Mouse (Mus musculus) small intestine, adult 2 months (tissue): Measurements from ENCODE around the gene Klhl36.

Source experiments
- CTCF ChIP-seq: fragments of 200-500 bp; IDR thresholded peaks from 2 replicates; pipeline ENCODE4 v1.5.1; 2012; ENCODE audit warnings: low read depth, mild to moderate bottlenecking, control low read depth, inconsistent platforms, low read length, moderate library complexity, mixed read lengths; ENCODE audit not compliant: insufficient replicate concordance, insufficient read length; ENCODE audit errors: extremely low read depth
- POLR2A ChIP-seq: fragments of 200-500 bp; IDR thresholded peaks from 2 replicates; pipeline ENCODE4 v1.6.1; 2012; ENCODE audit warnings: low read depth, mild to moderate bottlenecking, control low read depth, inconsistent platforms, low read length, moderate library complexity

DNA sequence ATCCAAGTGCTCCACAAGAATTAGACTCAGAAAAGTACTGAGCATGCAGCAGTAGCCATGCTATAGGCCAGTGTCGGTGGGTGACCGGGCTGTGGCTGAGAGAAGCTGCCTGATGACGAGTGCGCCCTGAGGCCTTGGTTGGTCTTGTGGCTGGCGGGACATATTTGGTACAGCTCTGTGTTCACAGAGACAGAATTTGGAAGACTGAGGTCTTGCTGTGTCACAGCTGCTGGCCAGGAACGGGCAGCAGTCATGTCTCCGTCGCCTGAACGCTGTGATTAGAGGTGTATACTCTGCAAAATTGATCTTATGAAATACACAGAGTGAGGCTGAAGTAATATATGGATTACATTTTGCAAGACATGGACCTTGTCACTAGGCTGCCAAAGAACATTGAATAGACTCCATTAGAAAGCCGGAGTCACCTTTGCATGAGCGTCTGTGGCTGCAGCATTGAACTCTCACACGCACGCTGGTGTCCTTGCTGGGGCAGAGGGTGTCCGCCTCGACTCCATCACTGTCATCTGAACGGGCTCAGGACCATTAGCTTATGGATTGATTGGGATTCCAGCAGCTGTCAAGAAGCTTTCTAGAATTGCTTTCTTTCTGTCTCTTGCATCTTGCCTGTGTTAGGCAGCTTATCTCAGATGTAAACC lies 54.3 kb downstream of the Klhl36 start:
- TF ChIP-seq CTCF (no peak), POLR2A (no peak)
